Mouse (Mus musculus) hindbrain, postnatal 0 days (tissue): ENCODE results near the gene Depdc5. TPM values are rescaled to one million over a fixed set of nuclear protein-coding genes. Genes with fewer than 3 reads are reported as not detected.
"Not testable (repeated sequence)": the region's sequence is repeated elsewhere in the genome, so short reads cannot be mapped to it uniquely, and the experiment has no call there.

Experiments
- ATAC-seq: fragments of 200-750 bp; cut with Nextera tagmentation; 2 replicates; pipeline ENCODE4 v1.8.0; 2017; ENCODE audit warnings: mild to moderate bottlenecking, moderate TSS enrichment, moderate library complexity
- DNase-seq: peaks from one replicate; pipeline ENCODE4 v3.0.0-alpha.2; 2015; ENCODE audit warnings: low spot score
- H3K27ac ChIP-seq: fragments of 300-500 bp; sonication (generic); 2 replicates; pipeline ENCODE4 v1.5.1; 2014; ENCODE audit warnings: mild to moderate bottlenecking
- H3K27me3 ChIP-seq: fragments of 300-500 bp; sonication (generic); 2 replicates; pipeline ENCODE4 v1.6.1; 2014; ENCODE audit warnings: low read length, mixed read lengths; ENCODE audit not compliant: insufficient read depth
- H3K36me3 ChIP-seq: fragments of 300-500 bp; sonication (generic); 2 replicates; pipeline ENCODE4 v1.6.1; 2014; ENCODE audit warnings: low read length, mixed read lengths; ENCODE audit not compliant: insufficient read depth
- H3K4me1 ChIP-seq: fragments of 300-500 bp; sonication (generic); 2 replicates; pipeline ENCODE4 v1.6.1; 2014; ENCODE audit warnings: antibody characterized with exemption, low read length, mixed read lengths; ENCODE audit not compliant: insufficient read depth
- H3K4me2 ChIP-seq: fragments of 300-500 bp; sonication (generic); 2 replicates; pipeline ENCODE4 v1.6.1; 2014; ENCODE audit warnings: low read depth, mild to moderate bottlenecking, low read length, moderate library complexity, mixed read lengths
- H3K4me3 ChIP-seq: fragments of 300-500 bp; sonication (generic); 2 replicates; pipeline ENCODE4 v1.5.1; 2014; ENCODE audit warnings: low read length
- H3K9ac ChIP-seq: fragments of 300-500 bp; sonication (generic); replicated peaks from 2 replicates; pipeline ENCODE4 v1.6.1; 2014; ENCODE audit warnings: mild to moderate bottlenecking, low read length, moderate library complexity, mixed read lengths
- H3K9me3 ChIP-seq: fragments of 300-500 bp; sonication (generic); 2 replicates; pipeline ENCODE4 v1.6.1; 2016; ENCODE audit warnings: low read length, mixed read lengths
- CTCF ChIP-seq: IDR thresholded peaks from 2 replicates; pipeline ENCODE4 v1.5.1; 2016; ENCODE audit warnings: antibody characterized with exemption, control low read depth, low read depth
- WGBS: fragments of 180-500 bp; shearing (Covaris S2); extraction: QIAGEN DNeasy Blood & Tissue Kit; methylation state at CpG from one replicate; pipeline ENCODE4 v1.1.7; 2014; 5-methylcytosine and 5-hydroxymethylcytosine counted together
- polyA plus RNA-seq: library from polyadenylated mRNA; unstranded; fragments of >200 nt; fragmentation: Nextera tagmentation; extraction: Ambion mirVana; gene quantifications from 2 replicates; pipeline ENCODE4 v1.2.1, GENCODE M21; 2015
- total RNA-seq: library from RNA; depleted of rRNA; stranded (reverse); fragments of >200 nt; gene quantifications from 2 replicates; pipeline ENCODE4 v1.2.3, GENCODE M21; 2014

The Depdc5 gene
- total and polyA plus RNA-seq, 2 experiments from 2014 or later = 15.8 to 35.7 TPM

DNA sequence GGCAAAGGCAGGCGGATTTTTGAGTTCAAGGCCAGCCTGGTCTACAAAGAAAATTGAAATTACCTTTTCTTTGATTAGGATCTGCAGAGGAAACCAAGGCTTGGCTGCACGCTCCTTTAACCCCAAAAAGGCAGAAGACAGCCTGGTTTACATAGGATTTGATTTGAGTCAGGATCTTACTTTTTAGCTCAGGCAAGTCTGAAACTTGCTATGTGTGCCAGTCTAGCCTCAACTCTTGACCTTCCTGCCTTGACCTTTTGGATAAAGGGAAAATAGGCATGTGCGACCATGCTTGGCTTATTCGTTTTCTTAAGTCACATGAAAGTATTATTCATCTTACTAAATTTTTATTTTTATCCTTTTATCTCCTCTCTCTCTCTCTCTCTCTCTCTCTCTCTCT is 8.7 kb upstream of the Depdc5 start:
- no peak for DNase-seq
- WGBS = 87% methylated on average over 4 of the region's 4 CpGs
- 0 out of 2 replicates have a peak, but pooled peaks cover 4% of the 10 kb centered on the region for H3K4me1 ChIP-seq
- H3K27ac ChIP-seq = peak overlapping the region; percentile 91; the same call in 1 of the 2 replicates
- no peaks in the 10 kb centered on the region for H3K36me3 ChIP-seq
- no peak overlapping the region for H3K4me3 ChIP-seq
- H3K9ac ChIP-seq = no peak overlapping the region
- no peak for ATAC-seq
- H3K27me3 ChIP-seq = no peaks in the 10 kb centered on the region
- H3K9me3 ChIP-seq = no peaks in the 10 kb centered on the region
- no peak for TF ChIP-seq CTCF
- no peak overlapping the region for H3K4me2 ChIP-seq

DNA sequence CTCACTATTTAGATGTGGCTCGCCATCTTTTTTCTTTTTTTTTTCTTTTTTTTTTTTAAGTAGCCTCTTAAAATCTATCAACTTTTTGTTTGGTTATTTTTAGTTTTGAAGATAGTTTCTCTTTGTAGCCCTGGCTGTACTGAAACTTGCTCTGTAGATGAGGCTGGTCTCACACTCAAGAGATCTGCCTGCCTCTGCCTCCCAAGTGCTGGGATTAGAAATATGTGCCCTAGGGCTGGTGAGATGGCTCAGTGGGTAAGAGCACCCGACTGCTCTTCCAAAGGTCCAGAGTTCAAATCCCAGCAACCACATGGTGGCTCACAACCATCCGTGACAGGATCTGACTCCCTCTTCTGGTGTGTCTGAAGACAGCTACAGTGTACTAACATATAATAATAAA is 8.2 kb upstream of the Depdc5 start:
- not testable (repeated sequence) for H3K4me1 ChIP-seq, H3K27ac ChIP-seq, ATAC-seq, H3K9ac ChIP-seq, H3K4me2 ChIP-seq, H3K36me3 ChIP-seq, DNase-seq, H3K27me3 ChIP-seq, H3K9me3 ChIP-seq, H3K4me3 ChIP-seq
- 90% methylated on average over 2 of the region's 3 CpGs for WGBS

DNA sequence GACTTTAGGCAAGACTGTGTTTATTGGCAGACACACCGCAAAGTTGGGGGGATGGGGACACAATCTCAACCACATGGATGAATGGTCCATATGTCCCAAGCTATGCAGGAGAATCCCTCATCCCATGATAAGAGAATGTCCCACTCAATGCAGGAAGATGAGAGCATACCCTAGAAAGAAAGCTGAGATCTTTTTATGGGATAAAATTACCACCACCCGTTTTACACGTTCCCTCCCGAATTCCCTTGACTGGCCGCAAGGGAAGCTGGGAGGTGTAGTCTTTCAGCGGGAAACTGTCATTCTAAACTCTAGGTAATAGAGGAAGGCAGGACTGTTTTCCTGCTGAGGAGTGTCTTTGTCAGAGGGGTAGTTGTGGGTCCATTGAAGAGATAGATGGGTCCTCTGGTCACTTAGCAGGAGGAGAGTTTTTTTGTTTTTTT is 5.7 kb upstream of the Depdc5 start:
- Histone ChIP-seq H3K27me3 (no peaks in the 10 kb centered on the region), H3K36me3 (no peaks in the 10 kb centered on the region), H3K27ac (peak overlapping the region; percentile 65), H3K4me3 (peak overlapping the region; percentile 49), H3K4me1 (0 out of 2 replicates have a peak, but pooled peaks cover 4% of the 10 kb centered on the region), H3K4me2 (peak overlapping the region; percentile 70), H3K9ac (peak overlapping the region; percentile 51), H3K9me3 (no peaks in the 10 kb centered on the region)
- peak; percentile 41; the same call in 1 of the 2 replicates for TF ChIP-seq CTCF
- WGBS = 1% methylated on average over 6 of the region's 6 CpGs
- ATAC-seq (no peak), DNase-seq (peak; percentile 74)

DNA sequence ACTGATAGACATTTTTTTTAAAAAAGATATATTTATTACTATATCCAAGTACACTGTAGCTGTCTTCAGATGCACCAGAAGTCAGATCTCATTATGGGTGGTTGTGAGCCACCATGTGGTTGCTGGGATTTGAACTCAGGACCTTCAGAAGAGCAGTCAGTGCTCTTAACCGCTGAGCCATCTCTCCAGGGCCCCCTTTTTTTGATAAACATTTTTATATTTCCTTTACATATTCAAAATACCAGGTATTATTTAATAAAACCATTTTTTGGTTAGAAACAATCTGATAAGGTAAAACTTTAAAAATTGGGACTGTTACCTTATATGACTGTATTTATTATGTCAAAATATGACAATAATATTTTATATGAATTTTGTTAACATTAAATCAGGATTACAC is 2.4 kb upstream of the Depdc5 start:
- Histone ChIP-seq H3K4me1 (no peaks in the 10 kb centered on the region), H3K9ac (no peak overlapping the region), H3K27me3 (no peaks in the 10 kb centered on the region), H3K36me3 (no peaks in the 10 kb centered on the region), H3K4me2 (no peak overlapping the region), H3K27ac (no peak overlapping the region), H3K9me3 (no peaks in the 10 kb centered on the region), H3K4me3 (no peak overlapping the region)
- 97% methylated on average over 1 of the region's 1 CpGs for WGBS
- ATAC-seq (no peak), DNase-seq (no peak)
- no peak for TF ChIP-seq CTCF

DNA sequence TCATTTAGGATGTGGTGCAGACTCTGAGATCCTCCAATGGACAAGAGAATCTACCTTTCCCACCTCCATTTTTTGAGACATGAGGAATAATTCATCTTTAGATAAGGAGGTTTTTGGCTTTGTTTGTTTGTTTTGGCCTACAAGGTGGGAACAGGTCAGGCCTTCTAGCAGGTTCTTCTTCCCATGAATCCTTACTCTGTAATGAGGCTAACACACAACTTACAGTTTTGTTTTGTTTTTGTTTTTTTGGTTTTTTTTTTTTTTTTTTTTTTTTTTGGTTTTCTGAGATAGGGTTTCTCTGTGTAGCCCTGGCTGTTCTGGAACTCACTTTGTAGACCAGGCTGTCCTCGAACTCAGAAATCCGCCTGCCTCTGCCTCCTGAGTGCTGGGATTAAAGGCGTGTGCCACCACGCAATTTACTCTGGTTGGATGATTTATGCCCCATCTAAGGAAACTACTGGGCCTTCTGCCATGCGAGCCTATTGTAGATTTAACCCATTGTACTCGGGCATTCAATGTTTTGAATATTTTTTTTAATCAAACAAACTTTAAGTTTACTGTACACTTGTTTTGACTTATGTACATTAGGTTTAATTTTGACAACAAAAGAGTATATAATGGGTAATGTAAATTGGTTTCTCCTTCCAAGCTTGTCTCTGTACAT is 900 bp upstream of the Depdc5 start:
- Histone ChIP-seq H3K4me3 (0 out of 2 replicates have a peak overlapping the region, but pooled peaks have one; percentile 75), H3K4me2 (peak overlapping the region; percentile 72), H3K9me3 (no peaks in the 10 kb centered on the region), H3K9ac (no peak overlapping the region), H3K27me3 (no peaks in the 10 kb centered on the region), H3K4me1 (no peaks in the 10 kb centered on the region), H3K27ac (no peak overlapping the region), H3K36me3 (peaks cover 4% of the 10 kb centered on the region; the same call in 1 of the 2 replicates)
- 62% methylated on average over 6 of the region's 6 CpGs for WGBS
- no peak for ATAC-seq
- TF ChIP-seq CTCF = no peak
- DNase-seq = no peak

DNA sequence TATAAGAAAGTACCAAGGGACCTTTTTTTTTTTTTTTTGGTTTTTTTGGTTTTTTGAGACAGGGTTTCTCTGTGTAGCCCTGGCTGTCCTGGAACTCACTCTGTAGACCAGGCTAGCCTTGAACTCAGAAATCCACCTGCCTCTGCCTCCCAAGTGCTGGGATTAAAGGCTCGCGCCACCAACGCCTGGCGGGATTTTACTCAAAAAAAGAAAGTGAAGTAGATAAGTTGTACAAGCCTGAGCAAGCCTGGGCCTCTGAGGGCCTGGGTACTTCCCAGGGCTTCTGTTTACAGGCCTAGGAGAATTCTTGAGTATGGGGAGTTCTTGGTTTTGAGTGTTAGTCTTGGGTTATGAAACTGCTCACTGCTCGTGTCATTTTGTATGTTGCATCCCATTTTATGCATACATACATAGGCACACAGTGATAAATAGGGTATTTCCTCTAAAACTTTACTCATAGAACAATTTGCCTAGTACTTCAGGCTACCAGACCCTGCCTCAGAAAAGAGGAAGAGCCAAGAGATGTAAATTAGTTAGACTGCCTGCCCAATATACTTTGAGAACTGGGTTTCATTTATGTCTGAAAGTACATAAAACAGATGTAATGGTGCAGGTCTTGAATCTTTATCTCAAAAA is 6.0 kb downstream of the Depdc5 start:
- no peak for ATAC-seq

DNA sequence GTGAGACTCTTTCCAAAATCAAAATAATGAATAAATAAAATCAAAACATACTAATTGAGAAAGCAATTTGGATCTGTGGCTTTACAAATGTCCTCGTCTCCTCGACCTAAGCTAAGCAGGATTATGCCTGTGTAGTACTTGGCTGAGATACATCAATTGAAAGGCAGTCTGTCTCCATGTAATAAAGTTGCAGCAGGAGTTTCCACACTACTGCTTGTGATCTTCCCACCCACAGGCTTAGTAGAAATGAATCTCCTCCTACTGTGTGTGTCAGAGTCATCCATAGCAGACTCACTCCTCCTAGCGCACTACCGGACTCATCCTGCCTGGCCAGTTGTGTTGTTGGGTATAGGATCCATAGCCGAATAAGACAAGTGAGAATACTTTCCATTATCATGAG is 8.8 kb downstream of the Depdc5 start:
- no peak overlapping the region for H3K4me3 ChIP-seq
- no peaks in the 10 kb centered on the region for H3K9me3 ChIP-seq
- H3K27me3 ChIP-seq = no peaks in the 10 kb centered on the region
- H3K27ac ChIP-seq = no peak overlapping the region
- H3K9ac ChIP-seq = no peak overlapping the region
- DNase-seq = no peak
- no peak for TF ChIP-seq CTCF
- 93% methylated on average over 5 of the region's 5 CpGs for WGBS
- no peak overlapping the region for H3K4me2 ChIP-seq
- ATAC-seq = no peak
- peaks cover 20% of the 10 kb centered on the region; the same call in 1 of the 2 replicates for H3K36me3 ChIP-seq
- no peaks in the 10 kb centered on the region for H3K4me1 ChIP-seq

More for the DNA sequence above, 6.0 kb downstream of the Depdc5 start:
- Histone ChIP-seq H3K36me3 (peaks cover 17% of the 10 kb centered on the region; the same call in 1 of the 2 replicates), H3K4me1 (no peaks in the 10 kb centered on the region), H3K9ac (no peak overlapping the region), H3K27ac (no peak overlapping the region), H3K4me2 (no peak overlapping the region), H3K9me3 (no peaks in the 10 kb centered on the region), H3K4me3 (no peak overlapping the region), H3K27me3 (no peaks in the 10 kb centered on the region)
- 96% methylated on average over 5 of the region's 5 CpGs for WGBS
- TF ChIP-seq CTCF = no peak
- DNase-seq = no peak
